ENCODE assay signal across 15 mouse cellular contexts in the genomic region with DNA sequence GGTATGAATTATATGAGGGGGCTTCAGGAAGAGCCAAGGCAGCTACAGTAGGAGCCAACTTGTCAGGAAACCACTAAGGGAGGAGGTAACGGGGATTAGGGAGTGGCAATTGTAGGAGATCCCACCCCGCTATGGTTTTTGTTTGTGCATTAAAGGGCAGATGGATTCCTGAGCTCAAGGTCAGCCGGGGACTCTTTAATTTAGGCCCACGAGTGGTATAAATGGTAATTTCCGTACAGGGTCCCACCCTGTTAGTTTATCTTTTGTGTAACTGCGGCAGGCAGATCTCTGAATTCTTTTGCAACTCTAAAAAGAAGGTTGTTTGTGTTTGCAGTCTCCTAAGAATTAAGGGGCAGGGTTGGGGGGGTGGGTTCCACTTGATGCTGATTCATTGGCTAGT.
"Had no signal": no experiment of that assay in that cellular context is flagged by ENCODE, and none has a peak within 500 bp of the region (broad histone marks: within the 10 kb centered on the region; RNA-seq: fewer than 3 reads in every experiment).

No protein-coding gene starts in this region.

- H3K9ac ChIP-seq: kidney, embryonic 15.5 days; limb, embryonic 13.5 days; liver, embryonic 13.5 days had no signal

- H3K9me3 ChIP-seq: kidney, embryonic 15.5 days; limb, embryonic 10.5 days; limb, embryonic 13.5 days; liver, embryonic 13.5 days; midbrain, embryonic 10.5 days; midbrain, embryonic 13.5 days had no signal

- H3K4me3 ChIP-seq: liver, embryonic 13.5 days had no signal

- DNase-seq: kidney, adult 8-10 months; kidney, postnatal 10 days; kidney, postnatal 36 days; liver; liver, embryonic 13.5 days; lung, adult 2 months; lung, postnatal 14 days; lung, postnatal 4 days; thymus, adult 18-20 months; thymus, postnatal 36 days had no signal

- H3K27ac ChIP-seq: kidney, embryonic 15.5 days; limb, embryonic 10.5 days; limb, embryonic 13.5 days; liver, embryonic 13.5 days; midbrain, embryonic 10.5 days; midbrain, embryonic 13.5 days had no signal

- ATAC-seq: midbrain, embryonic 13.5 days had no signal

- H3K27me3 ChIP-seq: kidney, embryonic 15.5 days; limb, embryonic 13.5 days; liver, embryonic 13.5 days; midbrain, embryonic 13.5 days had no signal
